ENCODE assay signal across 8 mouse cellular contexts in genomic region chr11:120800061-120800904, GRCm38 (mm10). TPM values are rescaled to one million over a fixed set of nuclear protein-coding genes. Genes with fewer than 3 reads are reported as not detected.
A peak's percentile ranks its signal among the peaks of the same experiment; 100 is the strongest.
DNase-seq lines count a peak whose midpoint lies in the region; ATAC-seq and TF ChIP-seq lines count a peak whose summit lies in the region.

No protein-coding gene starts in this region.

- TF ChIP-seq POLR2A in bone marrow, adult 2 months (IDR thresholded peaks at IDR 0.05; ENCODE audit: borderline replicate concordance, control insufficient read depth, low read depth, low read length): no peak

- WGBS in bone marrow, adult 2 months: 23% methylated on average over 10 of the region's 10 CpGs
- 9% methylated on average over 10 of the region's 10 CpGs for WGBS in embryonic facial prominence, embryonic 15.5 days
- WGBS in limb, embryonic 15.5 days: 5% methylated on average over 10 of the region's 10 CpGs
- WGBS in midbrain, postnatal 0 days: 13% methylated on average over 10 of the region's 10 CpGs

- no peak overlapping the region for H3K9ac ChIP-seq in embryonic facial prominence, embryonic 15.5 days
- no peak overlapping the region for H3K9ac ChIP-seq in limb, embryonic 15.5 days
- H3K9ac ChIP-seq in midbrain, postnatal 0 days (replicated peaks; ENCODE audit: low read length, poor library complexity, severe bottlenecking): no peak overlapping the region

- H3K36me3 ChIP-seq in embryonic facial prominence, embryonic 15.5 days: peaks cover 3% of the 10 kb centered on the region; the same call in 1 of the 2 replicates
- H3K36me3 ChIP-seq in limb, embryonic 15.5 days: peaks cover 5% of the 10 kb centered on the region; the same call in 1 of the 2 replicates
- peaks cover 2% of the 10 kb centered on the region; the same call in 1 of the 2 replicates for H3K36me3 ChIP-seq in midbrain, postnatal 0 days (ENCODE audit: insufficient read depth, low read length)

- ATAC-seq in embryonic facial prominence, embryonic 15.5 days (ENCODE audit: insufficient number of reproducible peaks, low FRiP score, low TSS enrichment, low read depth): peak; percentile 73; the same call in 1 of the 2 replicates
- peak; percentile 69 for ATAC-seq in limb, embryonic 15.5 days (ENCODE audit: insufficient number of reproducible peaks, low FRiP score, low TSS enrichment, low read depth)
- ATAC-seq in midbrain, postnatal 0 days (ENCODE audit: low FRiP score): 0 out of 2 replicates have a peak, but pooled peaks have one; percentile 46

- TF ChIP-seq CTCF in bone marrow, adult 2 months (IDR thresholded peaks at IDR 0.05; ENCODE audit: control insufficient read depth, insufficient read depth, low read length): peak; percentile 94
- peak; percentile 92 for TF ChIP-seq CTCF in midbrain, postnatal 0 days (IDR thresholded peaks at IDR 0.05)

- no peaks in the 10 kb centered on the region for H3K27me3 ChIP-seq in embryonic facial prominence, embryonic 15.5 days
- no peaks in the 10 kb centered on the region for H3K27me3 ChIP-seq in limb, embryonic 15.5 days
- no peaks in the 10 kb centered on the region for H3K27me3 ChIP-seq in midbrain, postnatal 0 days (ENCODE audit: insufficient read depth, low read length)

- H3K27ac ChIP-seq in bone marrow, adult 2 months (ENCODE audit: control insufficient read depth, insufficient read depth, low read depth, low read length, poor library complexity): no peak overlapping the region
- H3K27ac ChIP-seq in embryonic facial prominence, embryonic 15.5 days (replicated peaks): peak overlapping the region; percentile 74
- peak overlapping the region; percentile 60 for H3K27ac ChIP-seq in limb, embryonic 15.5 days
- peak overlapping the region; percentile 1; the same call in 1 of the 2 replicates for H3K27ac ChIP-seq in midbrain, postnatal 0 days (ENCODE audit: low read depth, low read length)

- DNase-seq in A20 (ENCODE audit: low read depth, low spot score): peak; percentile 88
- DNase-seq in heart, adult 8-10 months (ENCODE audit: low spot score): peak; percentile 90
- DNase-seq in kidney, adult 8-10 months: peak; percentile 85 to 93
- peak; percentile 90 for DNase-seq in midbrain, postnatal 0 days (ENCODE audit: low spot score)
- peak; percentile 78 to 91 for DNase-seq in spleen, postnatal 10 days (ENCODE audit: low spot score in 2 of 2)

- H3K4me2 ChIP-seq in embryonic facial prominence, embryonic 15.5 days (replicated peaks): peak overlapping the region; percentile 21; the same call in 1 of the 2 replicates
- peak overlapping the region; percentile 8; the same call in 1 of the 2 replicates for H3K4me2 ChIP-seq in limb, embryonic 15.5 days
- H3K4me2 ChIP-seq in midbrain, postnatal 0 days (ENCODE audit: low read depth, low read length, poor library complexity, severe bottlenecking): no peak overlapping the region

- H3K9me3 ChIP-seq in embryonic facial prominence, embryonic 15.5 days (replicated peaks): no peaks in the 10 kb centered on the region
- no peaks in the 10 kb centered on the region for H3K9me3 ChIP-seq in limb, embryonic 15.5 days
- H3K9me3 ChIP-seq in midbrain, postnatal 0 days (ENCODE audit: low read length): no peaks in the 10 kb centered on the region

- no peak overlapping the region for H3K4me3 ChIP-seq in bone marrow, adult 2 months (replicated peaks; ENCODE audit: control insufficient read depth, low read depth, low read length)
- H3K4me3 ChIP-seq in embryonic facial prominence, embryonic 15.5 days (replicated peaks): no peak overlapping the region
- H3K4me3 ChIP-seq in limb, embryonic 15.5 days: no peak overlapping the region
- no peak overlapping the region for H3K4me3 ChIP-seq in midbrain, postnatal 0 days (ENCODE audit: low read depth, low read length)

- no peaks in the 10 kb centered on the region for H3K4me1 ChIP-seq in bone marrow, adult 2 months (ENCODE audit: control insufficient read depth, insufficient read depth, low read length)
- H3K4me1 ChIP-seq in embryonic facial prominence, embryonic 15.5 days: peaks cover 17% of the 10 kb centered on the region
- peaks cover 20% of the 10 kb centered on the region for H3K4me1 ChIP-seq in limb, embryonic 15.5 days
- H3K4me1 ChIP-seq in midbrain, postnatal 0 days (ENCODE audit: insufficient read depth, low read length): peaks cover 4% of the 10 kb centered on the region

RNA-seq across cellular contexts. Expression of gene Dus1l, which starts 4.1 kb away (rescaled TPM):
- polyA plus RNA-seq in bone marrow, adult 2 months (2011; ENCODE audit: insufficient read depth, insufficient read length, low replicate concordance, missing spikeins): 24.2 and 57.6 TPM in 2 replicates
- 61.4 and 64.4 TPM in 2 replicates for polyA plus RNA-seq in embryonic facial prominence, embryonic 15.5 days (2015; fragmentation: Nextera tagmentation; extraction: Ambion mirVana)
- 10 to 100 TPM; 25.9 to 32.7 (median 27.6) TPM for total RNA-seq in heart, adult 8-10 months (2022)
- 59.0 and 61.9 TPM in 2 replicates for polyA plus RNA-seq in limb, embryonic 15.5 days (2015; fragmentation: Nextera tagmentation; extraction: Ambion mirVana)
- total RNA-seq in midbrain, postnatal 0 days (2014; rRNA removed): 46.4 and 52.3 TPM in 2 replicates
- 38.4 and 41.6 TPM in 2 replicates for polyA plus RNA-seq in midbrain, postnatal 0 days (2015; fragmentation: Nextera tagmentation; extraction: Ambion mirVana)

RNA-seq across cellular contexts. Expression of gene Gps1, which starts 16.2 kb away (rescaled TPM):
- 29.6 and 38.0 TPM in 2 replicates for polyA plus RNA-seq in bone marrow, adult 2 months (2011; ENCODE audit: insufficient read depth, insufficient read length, low replicate concordance, missing spikeins)
- 205 and 214 TPM in 2 replicates for polyA plus RNA-seq in embryonic facial prominence, embryonic 15.5 days (2015; fragmentation: Nextera tagmentation; extraction: Ambion mirVana)
- 10 to 100 TPM; 56.3 to 63.8 (median 59.1) TPM for total RNA-seq in heart, adult 8-10 months (2022)
- 205 and 207 TPM in 2 replicates for polyA plus RNA-seq in limb, embryonic 15.5 days (2015; fragmentation: Nextera tagmentation; extraction: Ambion mirVana)
- 252 and 262 TPM in 2 replicates for total RNA-seq in midbrain, postnatal 0 days (2014; rRNA removed)
- polyA plus RNA-seq in midbrain, postnatal 0 days (2015; fragmentation: Nextera tagmentation; extraction: Ambion mirVana): 233 and 253 TPM in 2 replicates

RNA-seq across cellular contexts. Expression of gene Rfng, which starts 16.3 kb away (rescaled TPM):
- 9.1 and 19.9 TPM in 2 replicates for polyA plus RNA-seq in bone marrow, adult 2 months (2011; ENCODE audit: insufficient read depth, insufficient read length, low replicate concordance, missing spikeins)
- 56.0 and 62.0 TPM in 2 replicates for polyA plus RNA-seq in embryonic facial prominence, embryonic 15.5 days (2015; fragmentation: Nextera tagmentation; extraction: Ambion mirVana)
- 10 to 100 TPM; 10.1 to 11.3 (median 11.2) TPM for total RNA-seq in heart, adult 8-10 months (2022)
- polyA plus RNA-seq in limb, embryonic 15.5 days (2015; fragmentation: Nextera tagmentation; extraction: Ambion mirVana): 50.7 TPM in 2 replicates
- total RNA-seq in midbrain, postnatal 0 days (2014; rRNA removed): 86.5 and 106 TPM in 2 replicates
- polyA plus RNA-seq in midbrain, postnatal 0 days (2015; fragmentation: Nextera tagmentation; extraction: Ambion mirVana): 130 and 138 TPM in 2 replicates

RNA-seq across cellular contexts. Expression of gene Fasn, which starts 24.1 kb away (rescaled TPM):
- polyA plus RNA-seq in bone marrow, adult 2 months (2011; ENCODE audit: insufficient read depth, insufficient read length, low replicate concordance, missing spikeins): 6.1 and 16.1 TPM in 2 replicates
- 46.2 and 48.8 TPM in 2 replicates for polyA plus RNA-seq in embryonic facial prominence, embryonic 15.5 days (2015; fragmentation: Nextera tagmentation; extraction: Ambion mirVana)
- total RNA-seq in heart, adult 8-10 months (2022): 10 to 100 TPM; 12.0 to 18.1 (median 14.9) TPM
- 41.8 and 45.5 TPM in 2 replicates for polyA plus RNA-seq in limb, embryonic 15.5 days (2015; fragmentation: Nextera tagmentation; extraction: Ambion mirVana)
- total RNA-seq in midbrain, postnatal 0 days (2014; rRNA removed): 469 and 488 TPM in 2 replicates
- 76.0 and 85.4 TPM in 2 replicates for polyA plus RNA-seq in midbrain, postnatal 0 days (2015; fragmentation: Nextera tagmentation; extraction: Ambion mirVana)

RNA-seq across cellular contexts. Expression of gene Hmga1b, which starts 37.7 kb away (rescaled TPM):
- polyA plus RNA-seq in bone marrow, adult 2 months (2011; ENCODE audit: insufficient read depth, insufficient read length, low replicate concordance, missing spikeins): 15.5 and 52.5 TPM in 2 replicates
- polyA plus RNA-seq in embryonic facial prominence, embryonic 15.5 days (2015; fragmentation: Nextera tagmentation; extraction: Ambion mirVana): 3.8 and 5.9 TPM in 2 replicates
- 10 to 100 TPM; 19.8 to 57.1 (median 32.9) TPM for total RNA-seq in heart, adult 8-10 months (2022)
- polyA plus RNA-seq in limb, embryonic 15.5 days (2015; fragmentation: Nextera tagmentation; extraction: Ambion mirVana): 2.3 and 3.5 TPM in 2 replicates
- total RNA-seq in midbrain, postnatal 0 days (2014; rRNA removed): 0.93 and 1.0 TPM in 2 replicates
- 2.7 TPM in 2 replicates for polyA plus RNA-seq in midbrain, postnatal 0 days (2015; fragmentation: Nextera tagmentation; extraction: Ambion mirVana)
